Mouse (Mus musculus) gastrocnemius, adult 18-20 months (tissue): Measurements from ENCODE around the gene Enam. TPM values are rescaled to one million over a fixed set of nuclear protein-coding genes. Genes with fewer than 3 reads are reported as not detected.

ENCODE experiments used
- total RNA-seq, 2 experiments: library from RNA; stranded (reverse); gene quantifications; 2 replicates each; pipeline ENCODE4 v1.2.3; 2021

Gene Enam
- total RNA-seq, 2 experiments from 2014 or later: not detected

Other genes with a start within 250 kb of the Enam start
- not detected for gene Gm7714, start 219.1 kb upstream of the Enam start, total RNA-seq
- gene Prol1, start 170.7 kb upstream of the Enam start, total RNA-seq: not detected
- gene Amtn, start 111.9 kb upstream of the Enam start, total RNA-seq: not detected
- gene Ambn, start 32.0 kb upstream of the Enam start, total RNA-seq: not detected
- gene Jchain, start 39.9 kb downstream of the Enam start, total RNA-seq: under 1 TPM; 0.59 to 0.64 TPM
- gene Utp3, start 66.5 kb downstream of the Enam start, total RNA-seq: 10 to 100 TPM; 25.5 to 26.2 TPM
- 1 to 10 TPM; 6.3 to 7.4 TPM for gene Rufy3, start 77.1 kb downstream of the Enam start, total RNA-seq
- 100 to 1,000 TPM; 142 to 143 TPM for gene Grsf1, start 188.2 kb downstream of the Enam start, total RNA-seq
- 10 to 100 TPM; 17.7 to 20.3 TPM for gene Mob1b, start 232.9 kb downstream of the Enam start, total RNA-seq